Mouse (Mus musculus) CH12.LX (cell line): ENCODE data around the gene Lta. TPM values are rescaled to one million over a fixed set of nuclear protein-coding genes. Genes with fewer than 3 reads are reported as not detected.
A peak's percentile ranks its signal among the peaks of the same experiment; 100 is the strongest.

Experiments used
- DNase-seq: peaks from one replicate; pipeline ENCODE4 v3.0.0-alpha.2; 2013; ENCODE audit errors: extremely low read depth
- H3K27ac ChIP-seq: 2 replicates; pipeline ENCODE4 v1.5.1; 2012; ENCODE audit warnings: low read depth, mild to moderate bottlenecking, control low read depth, moderate library complexity; ENCODE audit not compliant: insufficient read depth
- H3K27me3 ChIP-seq: replicated peaks from 2 replicates; pipeline ENCODE3; 2012; ENCODE audit warnings: inconsistent platforms
- H3K36me3 ChIP-seq, 2 experiments: replicated peaks in 1 of 2; 2 replicates each; pipeline versions ENCODE3 to v1.6.1; 2012; ENCODE audit warnings: inconsistent platforms in 1 of 2, low read length in 1 of 2, mild to moderate bottlenecking in 1 of 2, mixed read lengths in 1 of 2, moderate library complexity in 1 of 2; ENCODE audit not compliant: control insufficient read depth in 1 of 2, insufficient read depth in 1 of 2
- H3K4me1 ChIP-seq, 2 experiments: 2 replicates each; pipeline ENCODE4 v1.6.1; 2012; ENCODE audit warnings: inconsistent platforms in 1 of 2, moderate library complexity in 1 of 2; ENCODE audit not compliant: insufficient read depth in 2 of 2, control insufficient read depth in 1 of 2
- H3K4me2 ChIP-seq: 2 replicates; pipeline ENCODE4 v1.6.1; 2012; ENCODE audit warnings: low read depth, mild to moderate bottlenecking, control low read depth; ENCODE audit not compliant: poor library complexity, insufficient read depth, severe bottlenecking
- H3K4me3 ChIP-seq, 3 experiments: fragments of 150-350 bp in 1 of 3; sonication (generic) in 1 of 3; replicated peaks in 1 of 3; 2 replicates each; pipeline versions ENCODE3 to v1.5.1; 2011 to 2012; ENCODE audit warnings: low read depth in 2 of 3, low read length in 2 of 3, mild to moderate bottlenecking in 2 of 3, moderate library complexity in 2 of 3, control low read depth in 1 of 3, improper control_type of control experiment in 1 of 3, inconsistent platforms in 1 of 3, mixed read lengths in 1 of 3; ENCODE audit not compliant: poor library complexity in 1 of 3
- H3K79me2 ChIP-seq: replicated peaks from 2 replicates; pipeline ENCODE4 v1.6.1; 2012; ENCODE audit warnings: mild to moderate bottlenecking, moderate library complexity; ENCODE audit not compliant: control insufficient read depth, poor library complexity, insufficient read depth, severe bottlenecking; ENCODE audit errors: extremely low read depth
- H3K9ac ChIP-seq: 2 replicates; pipeline ENCODE4 v1.6.1; 2012; ENCODE audit warnings: low read depth, mild to moderate bottlenecking, control low read depth, moderate library complexity; ENCODE audit not compliant: insufficient read depth
- H3K9me3 ChIP-seq: replicated peaks from 2 replicates; pipeline ENCODE3; 2012; ENCODE audit warnings: low read length, inconsistent platforms, mixed read lengths
- CHD1 ChIP-seq: IDR thresholded peaks from 2 replicates; pipeline ENCODE4 v1.6.1; 2012; ENCODE audit warnings: low read depth, low read length, improper control_type of control experiment, inconsistent platforms
- CTCF ChIP-seq, 2 experiments: IDR thresholded peaks in 1 of 2; conservative IDR thresholded peaks in 1 of 2; 2 replicates each; pipeline ENCODE4 v1.5.1; 2011 to 2012; ENCODE audit warnings: low read depth in 2 of 2, low read length in 2 of 2, improper control_type of control experiment in 1 of 2, inconsistent platforms in 1 of 2, mild to moderate bottlenecking in 1 of 2, moderate library complexity in 1 of 2
- E2F4 ChIP-seq: IDR thresholded peaks from 2 replicates; pipeline ENCODE4 v1.6.1; 2011; ENCODE audit warnings: low read depth, low read length, improper control_type of control experiment; ENCODE audit not compliant: insufficient replicate concordance
- ELF1 ChIP-seq: IDR thresholded peaks from 2 replicates; pipeline ENCODE4 v1.6.1; 2014; ENCODE audit warnings: low read depth, mild to moderate bottlenecking, inconsistent platforms, low read length, improper control_type of control experiment
- ETS1 ChIP-seq: conservative IDR thresholded peaks from 2 replicates; pipeline ENCODE4 v1.6.1; 2012; ENCODE audit warnings: low read depth, mild to moderate bottlenecking, inconsistent platforms, low read length, improper control_type of control experiment, moderate library complexity
- GABPA ChIP-seq: IDR thresholded peaks from 2 replicates; pipeline ENCODE4 v1.6.1; 2012; ENCODE audit warnings: low read depth, low read length, improper control_type of control experiment, inconsistent platforms; ENCODE audit not compliant: insufficient replicate concordance
- HCFC1 ChIP-seq: IDR thresholded peaks from 2 replicates; pipeline ENCODE4 v1.6.1; 2012; ENCODE audit warnings: low read depth, mild to moderate bottlenecking, inconsistent platforms, low read length, improper control_type of control experiment
- IRF4 ChIP-seq: IDR thresholded peaks from 2 replicates; pipeline ENCODE4 v1.6.1; 2014; ENCODE audit warnings: low read depth, mild to moderate bottlenecking, inconsistent platforms, low read length, improper control_type of control experiment
- JUN ChIP-seq: IDR thresholded peaks from 2 replicates; pipeline ENCODE4 v1.6.1; 2011; ENCODE audit warnings: low read depth, mild to moderate bottlenecking, low read length, improper control_type of control experiment, moderate library complexity; ENCODE audit not compliant: insufficient read depth
- JUND ChIP-seq: conservative IDR thresholded peaks from 2 replicates; pipeline ENCODE4 v1.6.1; 2011; ENCODE audit warnings: low read depth, low read length, improper control_type of control experiment
- MAX ChIP-seq: IDR thresholded peaks from 2 replicates; pipeline ENCODE4 v1.6.1; 2011; ENCODE audit warnings: low read length, improper control_type of control experiment
- MAZ ChIP-seq: IDR thresholded peaks from 2 replicates; pipeline ENCODE4 v1.6.1; 2012; ENCODE audit warnings: low read depth, mild to moderate bottlenecking, inconsistent platforms, low read length, improper control_type of control experiment, moderate library complexity
- NELFE ChIP-seq: IDR thresholded peaks from 2 replicates; pipeline ENCODE4 v1.6.1; 2011; ENCODE audit warnings: low read depth, low read length, improper control_type of control experiment
- PAX5 ChIP-seq: IDR thresholded peaks from 2 replicates; pipeline ENCODE4 v1.6.1; 2012; ENCODE audit warnings: low read length, inconsistent platforms, mixed read lengths
- RAD21 ChIP-seq: IDR thresholded peaks from 2 replicates; pipeline ENCODE4 v1.6.1; 2011; ENCODE audit warnings: low read depth, mild to moderate bottlenecking, low read length, improper control_type of control experiment, moderate library complexity
- RCOR1 ChIP-seq: conservative IDR thresholded peaks from 2 replicates; pipeline ENCODE4 v1.6.1; 2012; ENCODE audit warnings: low read depth, mild to moderate bottlenecking, inconsistent platforms, low read length, improper control_type of control experiment
- TCF12 ChIP-seq: IDR thresholded peaks from 2 replicates; pipeline ENCODE4 v1.6.1; 2014; ENCODE audit warnings: low read depth, mild to moderate bottlenecking, inconsistent platforms, low read length, improper control_type of control experiment
- USF1 ChIP-seq: IDR thresholded peaks from 2 replicates; pipeline ENCODE4 v1.6.1; 2014; ENCODE audit warnings: low read depth, mild to moderate bottlenecking, inconsistent platforms, low read length, improper control_type of control experiment
- USF2 ChIP-seq: conservative IDR thresholded peaks from 2 replicates; pipeline ENCODE4 v1.6.1; 2011; ENCODE audit warnings: low read depth, low read length, improper control_type of control experiment
- ZC3H11A ChIP-seq: IDR thresholded peaks from 2 replicates; pipeline ENCODE4 v1.6.1; 2012; ENCODE audit warnings: low read depth, mild to moderate bottlenecking, inconsistent platforms, low read length, improper control_type of control experiment
- ZMIZ1 ChIP-seq: IDR thresholded peaks from 2 replicates; pipeline ENCODE4 v1.6.1; 2012; ENCODE audit warnings: low read depth, mild to moderate bottlenecking, inconsistent platforms, low read length, improper control_type of control experiment
- ZNF384 ChIP-seq: IDR thresholded peaks from 2 replicates; pipeline ENCODE4 v1.6.1; 2012; ENCODE audit warnings: low read depth, low read length, improper control_type of control experiment, inconsistent platforms
- dilution Hi-C: fragments of 300-500 bp; cut with MboI; formaldehyde crosslinking; loops from 2 replicates; pipeline ENCODE4 v1.14.3; 2020; ENCODE audit warnings: low sequenced_read_pairs; ENCODE audit not compliant: extremely low pct_unique_long_range_greater_than_20kb, extremely low pct_ligation_motif_present
- in situ Hi-C: fragments of 300-500 bp; cut with MboI; formaldehyde crosslinking; loops from 3 replicates; pipeline ENCODE4 v1.14.3; 2019; ENCODE audit warnings: low sequenced_read_pairs, low pct_ligation_motif_present, low pct_unique_long_range_greater_than_20kb, mixed read lengths
- polyA plus RNA-seq: library from polyadenylated mRNA; unstranded; fragments of >175 nt; gene quantifications from 2 replicates; pipeline ENCODE4 v1.2.1, GENCODE M21; 2012; ENCODE audit warnings: low read depth; ENCODE audit not compliant: insufficient read length
- total RNA-seq, 2 experiments: library from RNA; depleted of rRNA; stranded (reverse); fragments of 300-350 nt in 1 of 2; fragments of >200 nt in 1 of 2; gene quantifications; 2 replicates each; pipeline ENCODE4 v1.2.3; 2012 to 2014

Lta gene
- total and polyA plus RNA-seq, 3 experiments, result 13.4 to 53.0 (median 19.6) TPM

GRCm38 (mm10) chr17:35213071-35213470, 7.9 kb upstream of the Lta start:
- H3K79me2 ChIP-seq, result no peaks in the 10 kb centered on the region
- no peaks in the 10 kb centered on the region for H3K36me3 ChIP-seq
- H3K9ac ChIP-seq, result no peak overlapping the region
- H3K27ac ChIP-seq, result no peak overlapping the region
- dilution Hi-C loops (no loop called here), in situ Hi-C loops (no loop called here)
- TF ChIP-seq CHD1 (no peak), USF2 (no peak), RCOR1 (no peak), E2F4 (no peak), IRF4 (no peak), TCF12 (no peak), CTCF (conservative IDR thresholded peaks at IDR 0.05 in 1 of 2, IDR thresholded peaks at IDR 0.05 in 1 of 2; ENCODE audit: low read depth in 2 of 2, low read length in 2 of 2) (no peak), MAZ (no peak), JUND (no peak), HCFC1 (no peak), ZNF384 (no peak), ETS1 (no peak), MAX (no peak), RAD21 (no peak), GABPA (no peak), USF1 (no peak), NELFE (no peak), ZC3H11A (no peak), PAX5 (no peak), JUN (no peak)
- H3K4me1 ChIP-seq, result peaks cover 31 to 76% of the 10 kb centered on the region in 2 experiments
- no peaks in the 10 kb centered on the region for H3K27me3 ChIP-seq
- H3K4me2 ChIP-seq, result no peak overlapping the region
- no peak overlapping the region for H3K4me3 ChIP-seq
- no peaks in the 10 kb centered on the region for H3K9me3 ChIP-seq
- DNase-seq, result no peak

- in situ Hi-C loops (no loop called here), dilution Hi-C loops (no loop called here)
- H3K27ac ChIP-seq, result peak overlapping the region; percentile 97
- peaks cover 30 to 80% of the 10 kb centered on the region in 2 experiments for H3K4me1 ChIP-seq
- no peaks in the 10 kb centered on the region for H3K9me3 ChIP-seq
- H3K9ac ChIP-seq, result peak overlapping the region; percentile 6; the same call in 1 of the 2 replicates
- peak; percentile 11; the same call in 1 of the 2 replicates for TF ChIP-seq ELF1
- peak; percentile 13; the same call in 1 of the 2 replicates for TF ChIP-seq ZMIZ1
- no peak for TF ChIP-seq RCOR1
- no peaks in the 10 kb centered on the region for H3K79me2 ChIP-seq
- no peaks in the 10 kb centered on the region for H3K27me3 ChIP-seq
- H3K36me3 ChIP-seq, result no peaks in the 10 kb centered on the region
- DNase-seq, result no peak
- peak overlapping the region; percentile 41 for H3K4me2 ChIP-seq
- no peak overlapping the region for H3K4me3 ChIP-seq
Observed at GRCm38 (mm10) chr17:35210593-35210992, 5.4 kb upstream of the Lta start.
